Comparison of ENCODE assay signal across 8 mouse cellular contexts in the genomic region with DNA sequence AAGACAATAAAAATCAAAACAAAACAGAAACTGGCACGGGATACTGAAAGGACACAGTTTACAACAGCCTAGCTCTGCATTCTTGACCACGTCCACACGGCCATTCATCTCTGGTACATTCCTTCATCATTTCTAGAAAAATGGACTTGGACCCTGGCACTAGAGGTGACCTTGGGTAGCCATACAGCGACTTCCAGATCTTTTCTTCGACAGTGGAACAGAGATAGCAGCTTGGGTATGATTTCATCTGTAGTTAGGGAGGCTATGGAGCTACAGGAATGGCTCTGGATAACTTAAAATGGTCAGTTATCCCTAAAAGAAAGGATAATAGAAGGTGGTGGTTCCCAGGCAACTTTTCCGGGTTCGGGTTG. TPM values are rescaled to one million over a fixed set of nuclear protein-coding genes. Genes with fewer than 3 reads are reported as not detected.
DNase-seq lines count a peak whose midpoint lies in the region; ATAC-seq and TF ChIP-seq lines count a peak whose summit lies in the region.

Upp1 (plus strand) TSS at position 54 of the 371 bp plus-strand sequence.

- dilution Hi-C loops in CH12.LX (cut with MboI; ENCODE audit: extremely low pct_ligation_motif_present, extremely low pct_unique_long_range_greater_than_20kb, low sequenced_read_pairs): no loop called here

- peaks cover 2 to 4% of the 10 kb centered on the region in 2 experiments; a peak in 2 of 4 replicates for H3K4me1 ChIP-seq in CH12.LX (ENCODE audit: control insufficient read depth in 1 of 2, insufficient read depth in 2 of 2)
- peaks cover 21% of the 10 kb centered on the region for H3K4me1 ChIP-seq in heart, embryonic 16.5 days (ENCODE audit: control insufficient read depth, insufficient read depth, low read length)
- H3K4me1 ChIP-seq in liver, embryonic 15.5 days (replicated peaks): peaks cover 22% of the 10 kb centered on the region

- H3K9me3 ChIP-seq in CH12.LX (replicated peaks; ENCODE audit: low read length): no peaks in the 10 kb centered on the region
- no peaks in the 10 kb centered on the region for H3K9me3 ChIP-seq in heart, embryonic 16.5 days (replicated peaks; ENCODE audit: control insufficient read depth, low read length)
- H3K9me3 ChIP-seq in liver, embryonic 15.5 days (replicated peaks): no peaks in the 10 kb centered on the region

- peaks cover 82% of the 10 kb centered on the region for H3K27me3 ChIP-seq in CH12.LX (replicated peaks)
- H3K27me3 ChIP-seq in heart, embryonic 16.5 days (ENCODE audit: control insufficient read depth, insufficient read depth, low read length): peaks cover 6% of the 10 kb centered on the region
- H3K27me3 ChIP-seq in liver, embryonic 15.5 days: peaks cover 65% of the 10 kb centered on the region

- 1% methylated on average over 7 of the region's 7 CpGs for WGBS in heart, embryonic 16.5 days
- WGBS in liver, embryonic 15.5 days (ENCODE audit: insufficient replicate concordance): under 1% methylated on average over 7 of the region's 7 CpGs

- in situ Hi-C loops in CH12.LX (cut with MboI; ENCODE audit: low pct_ligation_motif_present, low pct_unique_long_range_greater_than_20kb, low sequenced_read_pairs): no loop called here

- no peak for TF ChIP-seq POLR2A in CH12.LX (IDR thresholded peaks at IDR 0.05; ENCODE audit: low read depth, low read length)

- no peak for TF ChIP-seq EP300 in CH12.LX (IDR thresholded peaks at IDR 0.05; ENCODE audit: low read length)

- peak within 1 kb of the TSS; percentile 95 for H3K4me2 ChIP-seq in CH12.LX (ENCODE audit: insufficient read depth, low read depth, poor library complexity, severe bottlenecking)
- peak within 1 kb of the TSS; percentile 97 for H3K4me2 ChIP-seq in heart, embryonic 16.5 days (ENCODE audit: low read depth, low read length)
- H3K4me2 ChIP-seq in liver, embryonic 15.5 days: peak within 1 kb of the TSS; percentile 68

- 0 out of 2 replicates have a peak within 1 kb of the TSS, but pooled peaks have one; percentile 15 for H3K9ac ChIP-seq in CH12.LX (ENCODE audit: insufficient read depth, low read depth)
- H3K9ac ChIP-seq in heart, embryonic 16.5 days (ENCODE audit: low read length): peak within 1 kb of the TSS; percentile 80
- no peak within 1 kb of the TSS for H3K9ac ChIP-seq in liver, embryonic 15.5 days

- TF ChIP-seq RAD21 in CH12.LX (IDR thresholded peaks at IDR 0.05; ENCODE audit: low read depth, low read length): no peak

- DNase-seq in cerebellum, postnatal 4 days (ENCODE audit: low spot score in 2 of 2): no peak
- DNase-seq in CH12.LX (ENCODE audit: extremely low read depth): no peak
- no peak for DNase-seq in ovary, adult 18-20 months (ENCODE audit: low spot score)
- DNase-seq in thymus, postnatal 0 days (ENCODE audit: low spot score): no peak
- DNase-seq in thymus, postnatal 25 days: no peak

- no peaks in the 10 kb centered on the region for H3K36me3 ChIP-seq in CH12.LX (replicated peaks in 1 of 2; ENCODE audit: control insufficient read depth in 1 of 2, insufficient read depth in 1 of 2, low read length in 1 of 2)
- H3K36me3 ChIP-seq in heart, embryonic 16.5 days (ENCODE audit: control insufficient read depth, insufficient read depth): no peaks in the 10 kb centered on the region
- H3K36me3 ChIP-seq in liver, embryonic 15.5 days (replicated peaks): no peaks in the 10 kb centered on the region

- peak within 1 kb of the TSS in 2 of 3 experiments; percentile 3 to 50 for H3K4me3 ChIP-seq in CH12.LX (replicated peaks in 1 of 3; ENCODE audit: low read depth in 2 of 3, low read length in 2 of 3, poor library complexity in 1 of 3)
- peak within 1 kb of the TSS; percentile 75 for H3K4me3 ChIP-seq in heart, embryonic 16.5 days (ENCODE audit: low read length)
- H3K4me3 ChIP-seq in liver, embryonic 15.5 days (replicated peaks): peak within 1 kb of the TSS; percentile 39

- H3K79me2 ChIP-seq in CH12.LX (replicated peaks; ENCODE audit: control insufficient read depth, extremely low read depth, insufficient read depth, poor library complexity, severe bottlenecking): no peaks in the 10 kb centered on the region

- no peak for TF ChIP-seq CTCF in CH12.LX (conservative IDR thresholded peaks at IDR 0.05 in 1 of 2, IDR thresholded peaks at IDR 0.05 in 1 of 2; ENCODE audit: low read depth in 2 of 2, low read length in 2 of 2)

- H3K27ac ChIP-seq in CH12.LX (ENCODE audit: insufficient read depth, low read depth): no peak within 1 kb of the TSS
- H3K27ac ChIP-seq in heart, embryonic 16.5 days (ENCODE audit: low read length): peak within 1 kb of the TSS; percentile 82
- no peak within 1 kb of the TSS for H3K27ac ChIP-seq in liver, embryonic 15.5 days (replicated peaks)

- 0 out of 2 replicates have a peak, but pooled peaks have one; percentile 8 for ATAC-seq in cerebellum, adult (ENCODE audit: insufficient number of reproducible peaks, low FRiP score, low TSS enrichment)
- ATAC-seq in heart, embryonic 16.5 days (replicated peaks; ENCODE audit: extremely low read depth, insufficient read depth, low FRiP score): no peak
- no peak for ATAC-seq in liver, embryonic 15.5 days (ENCODE audit: insufficient read depth)

TF ChIP-seq in CH12.LX, 34 proteins besides CTCF, POLR2A, EP300 and RAD21:
- TF ChIP-seq MYC (IDR thresholded peaks at IDR 0.05; ENCODE audit: low read depth, low read length) (no peak), NELFE (IDR thresholded peaks at IDR 0.05; ENCODE audit: low read depth, low read length) (no peak), RCOR1 (conservative IDR thresholded peaks at IDR 0.05; ENCODE audit: low read depth, low read length) (no peak), MEF2A (IDR thresholded peaks at IDR 0.05; ENCODE audit: borderline replicate concordance, low read depth, low read length) (no peak), SIN3A (IDR thresholded peaks at IDR 0.05; ENCODE audit: low read length) (no peak), UBTF (IDR thresholded peaks at IDR 0.05; ENCODE audit: low read depth, low read length) (no peak), TBP (conservative IDR thresholded peaks at IDR 0.05; ENCODE audit: low read depth, low read length) (no peak), JUND (conservative IDR thresholded peaks at IDR 0.05; ENCODE audit: low read depth, low read length) (no peak), JUN (IDR thresholded peaks at IDR 0.05; ENCODE audit: insufficient read depth, low read depth, low read length) (no peak), USF2 (conservative IDR thresholded peaks at IDR 0.05; ENCODE audit: low read depth, low read length) (no peak), GABPA (IDR thresholded peaks at IDR 0.05; ENCODE audit: insufficient replicate concordance, low read depth, low read length) (no peak), BHLHE40 (IDR thresholded peaks at IDR 0.05; ENCODE audit: low read depth, low read length) (no peak), ZC3H11A (IDR thresholded peaks at IDR 0.05; ENCODE audit: low read depth, low read length) (no peak)

RNA-seq across cellular contexts. Expression of gene Upp1, which starts in this region (rescaled TPM):
- 0.21 TPM in 1 of 2 replicates, not detected in the other for total RNA-seq in CH12.LX (2012; rRNA removed)
- total RNA-seq in CH12.LX (2014; rRNA removed): not detected in 2 replicates
- not detected in 2 replicates for polyA plus RNA-seq in CH12.LX (2012; ENCODE audit: insufficient read length, low read depth)
- polyA plus RNA-seq in heart, embryonic 16.5 days (2015; fragmentation: Nextera tagmentation; extraction: Ambion mirVana): 37.6 and 47.2 TPM in 2 replicates
- 1.2 and 1.8 TPM in 2 replicates for polyA plus RNA-seq in liver, embryonic 15.5 days (2015; fragmentation: Nextera tagmentation; extraction: Ambion mirVana)
- polyA plus RNA-seq in thymus, postnatal 0 days (2015; fragmentation: Nextera tagmentation; extraction: Ambion mirVana): 5.0 and 5.7 TPM in 2 replicates
